Mouse (Mus musculus) heart, adult 11 months (tissue): ENCODE data around the gene Prkd2.

Experiments used
- DNase-seq: peaks from one replicate; pipeline ENCODE4 v3.0.0; 2022

The Prkd2 gene

DNA sequence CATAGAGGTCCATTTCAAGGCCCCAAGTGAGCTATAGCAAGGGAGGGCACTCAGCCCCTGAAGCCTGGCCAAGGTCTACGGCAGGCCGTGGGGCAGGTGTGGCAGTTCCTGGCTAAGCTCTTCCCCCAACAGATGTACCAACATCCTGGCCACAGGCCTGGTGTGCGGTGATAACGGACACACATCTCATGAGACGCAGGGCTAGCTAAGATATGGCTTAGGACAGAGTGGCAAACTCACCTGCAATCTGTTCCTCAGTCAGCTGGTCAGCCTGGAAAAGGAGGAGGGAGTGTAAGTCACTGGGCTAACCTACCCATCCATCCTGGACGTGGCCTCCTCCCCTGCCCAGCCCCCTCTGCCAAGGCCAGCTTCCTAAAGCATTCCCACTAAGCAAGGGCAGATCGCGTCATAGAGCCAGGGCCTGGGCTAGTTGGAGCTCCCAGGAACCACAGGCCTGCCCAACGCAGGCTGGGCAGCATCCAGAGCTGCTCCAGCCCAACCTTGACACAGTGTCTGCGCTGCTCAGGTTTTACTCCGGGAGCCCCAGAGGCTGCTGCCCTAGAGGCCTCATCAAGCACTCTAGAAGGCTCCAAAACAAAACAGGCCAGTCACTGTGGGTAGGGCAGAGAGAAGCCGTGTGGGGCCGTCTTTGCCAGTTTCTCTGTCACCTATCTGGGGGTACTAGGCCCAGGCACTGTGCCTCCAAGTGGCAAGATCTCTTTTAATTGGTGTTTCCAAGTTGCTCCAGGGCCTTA lies 76.9 kb downstream of the Prkd2 start:
- peak; percentile 93 for DNase-seq
